Mouse (Mus musculus) ES-E14 (cell line): Measurements from ENCODE around the gene Hspb9. TPM values are rescaled to one million over a fixed set of nuclear protein-coding genes. Genes with fewer than 3 reads are reported as not detected.

Experiments used
- DNase-seq: peaks from one replicate; pipeline ENCODE4 v3.0.0-alpha.2; 2013; ENCODE audit warnings: low read depth, low spot score
- H3K27ac ChIP-seq: 2 replicates; pipeline ENCODE4 v1.5.1; 2012; ENCODE audit warnings: low read depth, mild to moderate bottlenecking, low read length, moderate library complexity, mixed read lengths; ENCODE audit not compliant: poor library complexity, insufficient read depth, severe bottlenecking
- H3K36me3 ChIP-seq: 2 replicates; pipeline ENCODE4 v1.6.1; 2012; ENCODE audit warnings: mild to moderate bottlenecking, low read length, moderate library complexity, mixed read lengths; ENCODE audit not compliant: control insufficient read depth, poor library complexity, insufficient read depth, severe bottlenecking
- H3K4me1 ChIP-seq, 2 experiments: fragments of 150-350 bp in 1 of 2; sonication (generic) in 1 of 2; 2 replicates each; pipeline ENCODE4 v1.6.1; 2012; ENCODE audit warnings: low read length in 2 of 2, mild to moderate bottlenecking in 1 of 2, mixed read lengths in 1 of 2; ENCODE audit not compliant: control insufficient read depth in 2 of 2, insufficient read depth in 2 of 2, poor library complexity in 1 of 2
- H3K4me3 ChIP-seq, 2 experiments: fragments of 150-350 bp in 1 of 2; sonication (generic) in 1 of 2; 2 replicates each; pipeline ENCODE4 v1.5.1; 2012; ENCODE audit warnings: low read length in 2 of 2, low read depth in 1 of 2, mild to moderate bottlenecking in 1 of 2, mixed read lengths in 1 of 2; ENCODE audit not compliant: insufficient read depth in 1 of 2, poor library complexity in 1 of 2, severe bottlenecking in 1 of 2
- H3K9ac ChIP-seq: 2 replicates; pipeline ENCODE4 v1.6.1; 2012; ENCODE audit warnings: low read depth, mild to moderate bottlenecking, low read length, mixed read lengths; ENCODE audit not compliant: poor library complexity, insufficient read depth, severe bottlenecking
- H3K9me3 ChIP-seq: fragments of 150-350 bp; sonication (generic); 2 replicates; pipeline ENCODE4 v1.6.1; 2012; ENCODE audit warnings: low read depth, mild to moderate bottlenecking, low read length; ENCODE audit not compliant: control insufficient read depth, insufficient read depth
- CHD2 ChIP-seq: IDR thresholded peaks from 2 replicates; pipeline ENCODE4 v1.6.1; 2014; ENCODE audit warnings: mild to moderate bottlenecking, low read depth, low read length, inconsistent platforms
- HCFC1 ChIP-seq: IDR thresholded peaks from 2 replicates; pipeline ENCODE4 v1.6.1; 2012; ENCODE audit warnings: low read length, inconsistent platforms, borderline replicate concordance; ENCODE audit not compliant: insufficient read depth
- MAFK ChIP-seq: IDR thresholded peaks from 2 replicates; pipeline ENCODE4 v1.6.1; 2014; ENCODE audit warnings: mild to moderate bottlenecking, low read depth, low read length, inconsistent platforms; ENCODE audit not compliant: insufficient read depth
- ZC3H11A ChIP-seq: IDR thresholded peaks from 2 replicates; pipeline ENCODE4 v1.6.1; 2012; ENCODE audit warnings: low read depth, mild to moderate bottlenecking, inconsistent platforms, low read length, borderline replicate concordance
- ZNF384 ChIP-seq: IDR thresholded peaks from 2 replicates; pipeline ENCODE4 v1.6.1; 2012; ENCODE audit warnings: low read depth, low read length, inconsistent platforms
- in situ Hi-C, 2 experiments: fragments of 600-800 bp; cut with MboI; formaldehyde crosslinking; loops; one replicate each; pipeline ENCODE4 v1.15.1; 2025; ENCODE audit warnings: low sequenced_read_pairs in 2 of 2, inconsistent platforms in 1 of 2; ENCODE audit not compliant: unreplicated experiment in 2 of 2
- total RNA-seq: library from RNA; depleted of rRNA; stranded (reverse); fragments of 300-350 nt; gene quantifications from 2 replicates; pipeline ENCODE4 v1.2.3, GENCODE M21; 2012

Hspb9 gene
- total RNA-seq, 1 experiment, result 0.49 TPM

GRCm38 (mm10) chr11:100727201-100727600, 13.6 kb downstream of the Hspb9 start:
- in situ Hi-C loops, result no loop called here
- Histone ChIP-seq H3K27ac (no peak overlapping the region), H3K36me3 (no peaks in the 10 kb centered on the region; the same call in 1 of the 2 replicates), H3K9me3 (no peaks in the 10 kb centered on the region), H3K9ac (no peak overlapping the region), H3K4me3 (no peak overlapping the region), H3K4me1 (peaks cover 7 to 20% of the 10 kb centered on the region in 2 experiments; a peak in 3 of 4 replicates)
- TF ChIP-seq CHD2, result no peak
- DNase-seq, result no peak

GRCm38 (mm10) chr11:100728601-100729000, 15.0 kb downstream of the Hspb9 start:
- H3K9me3 ChIP-seq, result no peaks in the 10 kb centered on the region
- TF ChIP-seq HCFC1 (no peak), ZNF384 (no peak), CHD2 (no peak), ZC3H11A (no peak), MAFK (no peak)
- H3K4me3 ChIP-seq, result no peak overlapping the region
- no peak overlapping the region for H3K9ac ChIP-seq
- no peak overlapping the region for H3K27ac ChIP-seq
- DNase-seq, result no peak
- in situ Hi-C loops, result no loop called here
- peaks cover 3 to 16% of the 10 kb centered on the region in 2 experiments; a peak in 3 of 4 replicates for H3K4me1 ChIP-seq
- H3K36me3 ChIP-seq, result no peaks in the 10 kb centered on the region; the same call in 1 of the 2 replicates

- H3K4me1 ChIP-seq, result peaks cover 1 to 14% of the 10 kb centered on the region in 2 experiments; a peak in 3 of 4 replicates
- no peak for DNase-seq
- in situ Hi-C loops, result no loop called here
- TF ChIP-seq ZNF384, result no peak
- no peak for TF ChIP-seq HCFC1
- no peaks in the 10 kb centered on the region; the same call in 1 of the 2 replicates for H3K36me3 ChIP-seq
- no peak overlapping the region for H3K9ac ChIP-seq
- no peak overlapping the region for H3K27ac ChIP-seq
- H3K4me3 ChIP-seq, result no peak overlapping the region
- no peaks in the 10 kb centered on the region for H3K9me3 ChIP-seq
These were observed 16.3 kb downstream of the Hspb9 start for GRCm38 (mm10) chr11:100729976-100730375.

- no peak for DNase-seq
- in situ Hi-C loops, result no loop called here
- H3K36me3 ChIP-seq, result peaks cover 2% of the 10 kb centered on the region; the same call in 1 of the 2 replicates
These were observed 17.0 kb downstream of the Hspb9 start for GRCm38 (mm10) chr11:100730477-100731205.

More at GRCm38 (mm10) chr11:100730477-100731205, 17.0 kb downstream of the Hspb9 start:
- TF ChIP-seq ZNF384, result no peak
- TF ChIP-seq HCFC1, result no peak
- TF ChIP-seq ZC3H11A, result no peak
- no peak for TF ChIP-seq CHD2
- TF ChIP-seq MAFK, result no peak
- no peak overlapping the region for H3K27ac ChIP-seq
- H3K4me3 ChIP-seq, result no peak overlapping the region
- peaks cover 2 to 10% of the 10 kb centered on the region in 2 experiments; a peak in 2 of 4 replicates for H3K4me1 ChIP-seq
- H3K9ac ChIP-seq, result no peak overlapping the region
- H3K9me3 ChIP-seq, result no peaks in the 10 kb centered on the region
